Mouse (Mus musculus): ENCODE results near the gene H2-Aa. TPM values are rescaled to one million over a fixed set of nuclear protein-coding genes. Genes with fewer than 3 reads are reported as not detected.

H2-Aa gene
- total and polyA plus RNA-seq, 3 experiments: not detected

DNA sequence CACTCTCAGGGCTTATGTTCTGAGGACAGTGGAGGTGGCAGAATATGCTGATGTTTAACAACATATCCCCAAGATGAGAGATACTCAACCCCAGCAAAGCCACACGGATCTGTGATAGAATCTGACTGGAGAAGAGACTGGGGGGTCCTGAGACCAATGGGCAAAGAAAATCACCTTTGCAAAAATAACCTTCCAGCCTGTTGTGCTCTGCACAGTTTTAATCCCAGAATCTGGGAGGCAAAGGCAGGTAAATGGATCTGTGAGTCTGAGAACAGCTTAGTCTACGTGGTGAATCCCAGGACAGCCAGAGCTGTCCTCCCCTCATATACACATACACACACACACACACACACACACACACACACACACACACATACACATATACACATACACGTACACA is 38.3 kb downstream of the H2-Aa start:
- no peak overlapping the region for H3K4me3 ChIP-seq (ENCODE audit: control insufficient read depth in 1 of 2, insufficient read depth in 1 of 2, low read depth in 2 of 2, low read length in 2 of 2)
- no peaks in the 10 kb centered on the region for H3K79me2 ChIP-seq (ENCODE audit: control insufficient read depth, insufficient read depth, low read length, poor library complexity)
- TF ChIP-seq TAL1 (IDR thresholded peaks at IDR 0.05; ENCODE audit: low read length) (no peak), E2F4 (IDR thresholded peaks at IDR 0.05; ENCODE audit: borderline replicate concordance, low read depth, low read length) (no peak), CTCF (IDR thresholded peaks at IDR 0.05 in 2 of 3, conservative IDR thresholded peaks at IDR 0.05 in 1 of 3; ENCODE audit: control insufficient read depth in 1 of 3, insufficient read depth in 1 of 3, low read depth in 2 of 3, low read length in 3 of 3, poor library complexity in 1 of 3, severe bottlenecking in 1 of 3) (no peak), ZC3H11A (IDR thresholded peaks at IDR 0.05; ENCODE audit: low read depth, low read length) (no peak), TBP (IDR thresholded peaks at IDR 0.05; ENCODE audit: low read depth, low read length) (no peak), MYB (IDR thresholded peaks at IDR 0.05; ENCODE audit: low read depth, low read length) (no peak), NELFE (IDR thresholded peaks at IDR 0.05; ENCODE audit: low read depth, low read length) (no peak), GABPA (IDR thresholded peaks at IDR 0.05; ENCODE audit: low read depth, low read length) (no peak), USF2 (IDR thresholded peaks at IDR 0.05; ENCODE audit: borderline replicate concordance in 1 of 2, insufficient read depth in 1 of 2, low read depth in 1 of 2, low read length in 2 of 2) (no peak), MEF2A (IDR thresholded peaks at IDR 0.05; ENCODE audit: extremely low read depth, insufficient replicate concordance, low read depth, low read length, poor library complexity, severe bottlenecking) (no peak), NRF1 (IDR thresholded peaks at IDR 0.05; ENCODE audit: insufficient read depth, low read depth, low read length, poor library complexity, severe bottlenecking) (no peak), JUND (IDR thresholded peaks at IDR 0.05; ENCODE audit: low read depth, low read length) (no peak)
- no peaks in the 10 kb centered on the region for H3K36me3 ChIP-seq (ENCODE audit: control insufficient read depth in 1 of 2, insufficient read depth in 2 of 2, low read length in 2 of 2)
- H3K27me3 ChIP-seq (ENCODE audit: control insufficient read depth in 1 of 2, insufficient read depth in 2 of 2, low read length in 2 of 2): peaks cover 4 to 14% of the 10 kb centered on the region in 2 experiments
- no peak overlapping the region for H3K9ac ChIP-seq (ENCODE audit: control insufficient read depth, low read depth, low read length, poor library complexity, severe bottlenecking)
- no peaks in the 10 kb centered on the region for H3K9me3 ChIP-seq (replicated peaks; ENCODE audit: insufficient read depth, low read length)
- no peak overlapping the region for H3K27ac ChIP-seq (ENCODE audit: control insufficient read depth, low read depth, low read length)
- no peak for DNase-seq (ENCODE audit: low read depth, low spot score)
- H3K4me1 ChIP-seq (ENCODE audit: control insufficient read depth in 1 of 2, insufficient read depth in 2 of 2, low read length in 2 of 2): no peaks in the 10 kb centered on the region

DNA sequence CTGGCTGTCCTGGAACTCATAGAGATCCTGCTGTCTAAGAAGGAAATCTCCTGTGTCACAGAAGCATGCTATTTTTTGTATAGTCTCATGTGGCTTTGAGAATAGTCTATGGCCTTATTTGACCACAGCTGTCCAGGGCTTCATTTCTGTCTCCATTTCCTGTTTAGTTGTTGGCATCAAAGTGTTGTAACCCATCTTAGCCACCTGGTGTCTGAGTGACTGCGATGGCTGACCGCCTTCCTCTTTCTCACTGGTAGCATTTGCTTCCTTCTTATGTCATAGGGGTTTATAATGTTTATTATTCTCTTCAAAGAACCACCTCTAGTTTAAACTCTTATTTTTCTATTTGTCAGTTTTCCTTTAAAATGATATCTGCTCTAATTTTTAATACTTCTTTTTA is 38.9 kb downstream of the H2-Aa start:
- Histone ChIP-seq H3K9me3 (replicated peaks; ENCODE audit: insufficient read depth, low read length) (no peaks in the 10 kb centered on the region), H3K4me1 (ENCODE audit: control insufficient read depth in 1 of 2, insufficient read depth in 2 of 2, low read length in 2 of 2) (no peaks in the 10 kb centered on the region), H3K79me2 (ENCODE audit: control insufficient read depth, insufficient read depth, low read length, poor library complexity) (no peaks in the 10 kb centered on the region), H3K36me3 (ENCODE audit: control insufficient read depth in 1 of 2, insufficient read depth in 2 of 2, low read length in 2 of 2) (no peaks in the 10 kb centered on the region), H3K9ac (ENCODE audit: control insufficient read depth, low read depth, low read length, poor library complexity, severe bottlenecking) (no peak overlapping the region), H3K27me3 (ENCODE audit: control insufficient read depth in 1 of 2, insufficient read depth in 2 of 2, low read length in 2 of 2) (peaks cover 4 to 14% of the 10 kb centered on the region in 2 experiments), H3K27ac (ENCODE audit: control insufficient read depth, low read depth, low read length) (no peak overlapping the region), H3K4me3 (ENCODE audit: control insufficient read depth in 1 of 2, insufficient read depth in 1 of 2, low read depth in 2 of 2, low read length in 2 of 2) (no peak overlapping the region)
- TF ChIP-seq TBP (IDR thresholded peaks at IDR 0.05; ENCODE audit: low read depth, low read length) (no peak), RCOR1 (IDR thresholded peaks at IDR 0.05; ENCODE audit: low read depth, low read length) (no peak), MXI1 (IDR thresholded peaks at IDR 0.05; ENCODE audit: low read depth, low read length) (no peak), USF1 (IDR thresholded peaks at IDR 0.05; ENCODE audit: low read depth, low read length) (no peak), JUND (IDR thresholded peaks at IDR 0.05; ENCODE audit: low read depth, low read length) (no peak), MAX (IDR thresholded peaks at IDR 0.05; ENCODE audit: low read length) (no peak), UBTF (IDR thresholded peaks at IDR 0.05; ENCODE audit: borderline replicate concordance, insufficient read depth, low read depth, low read length) (no peak), MYC (IDR thresholded peaks at IDR 0.05; ENCODE audit: low read depth, low read length) (no peak), E2F4 (IDR thresholded peaks at IDR 0.05; ENCODE audit: borderline replicate concordance, low read depth, low read length) (no peak), TAL1 (IDR thresholded peaks at IDR 0.05; ENCODE audit: low read length) (no peak), POLR2AphosphoS2 (IDR thresholded peaks at IDR 0.05; ENCODE audit: low read length) (no peak)
- DNase-seq (ENCODE audit: low read depth, low spot score): no peak

All from MEL (cell line).